Mouse (Mus musculus) stomach, postnatal 0 days (tissue): ENCODE data around the gene Gm10912. TPM values are rescaled to one million over a fixed set of nuclear protein-coding genes. Genes with fewer than 3 reads are reported as not detected.
"Not testable (repeated sequence)": the region's sequence is repeated elsewhere in the genome, so short reads cannot be mapped to it uniquely, and the experiment has no call there.

Experiments used
- ATAC-seq: fragments of 200-750 bp; cut with Nextera tagmentation; 2 replicates; pipeline ENCODE4 v1.8.0; 2017; ENCODE audit not compliant: low FRiP score, low TSS enrichment
- DNase-seq: peaks from one replicate; pipeline ENCODE4 v3.0.0-alpha.2; 2016; ENCODE audit warnings: low spot score
- H3K27ac ChIP-seq: fragments of 300-500 bp; sonication (generic); replicated peaks from 2 replicates; pipeline ENCODE4 v1.5.1; 2014; ENCODE audit warnings: mild to moderate bottlenecking, control low read depth
- H3K27me3 ChIP-seq: fragments of 300-500 bp; sonication (generic); 2 replicates; pipeline ENCODE4 v1.6.1; 2014; ENCODE audit warnings: low read length; ENCODE audit not compliant: control insufficient read depth, insufficient read depth
- H3K36me3 ChIP-seq: fragments of 300-500 bp; sonication (generic); 2 replicates; pipeline ENCODE4 v1.6.1; 2014; ENCODE audit warnings: low read length, mixed read lengths; ENCODE audit not compliant: control insufficient read depth, insufficient read depth
- H3K4me1 ChIP-seq: fragments of 300-500 bp; sonication (generic); replicated peaks from 2 replicates; pipeline ENCODE4 v1.6.1; 2014; ENCODE audit warnings: antibody characterized with exemption; ENCODE audit not compliant: control insufficient read depth, insufficient read depth
- H3K4me2 ChIP-seq: fragments of 300-500 bp; sonication (generic); replicated peaks from 2 replicates; pipeline ENCODE4 v1.6.1; 2014; ENCODE audit warnings: low read depth, mild to moderate bottlenecking, control low read depth, moderate library complexity
- H3K4me3 ChIP-seq: fragments of 300-500 bp; sonication (generic); 2 replicates; pipeline ENCODE4 v1.5.1; 2014; ENCODE audit warnings: low read depth, low read length, control low read depth
- H3K9ac ChIP-seq: fragments of 300-500 bp; sonication (generic); 2 replicates; pipeline ENCODE4 v1.6.1; 2014; ENCODE audit warnings: mild to moderate bottlenecking, low read length, control low read depth, mixed read lengths
- H3K9me3 ChIP-seq: fragments of 300-500 bp; sonication (generic); 2 replicates; pipeline ENCODE4 v1.6.1; 2016; ENCODE audit warnings: low read length; ENCODE audit not compliant: control insufficient read depth
- CTCF ChIP-seq: IDR thresholded peaks from 2 replicates; pipeline ENCODE4 v1.5.1; 2016; ENCODE audit warnings: antibody characterized with exemption, low read depth, mild to moderate bottlenecking, moderate library complexity
- EP300 ChIP-seq: optimal IDR thresholded peaks from 2 replicates; pipeline ENCODE3; 2016; ENCODE audit warnings: antibody characterized with exemption
- WGBS: fragments of 180-500 bp; shearing (Covaris S2); extraction: QIAGEN DNeasy Blood & Tissue Kit; methylation state at CpG from one replicate; pipeline ENCODE4 v1.1.7; 2014; 5-methylcytosine and 5-hydroxymethylcytosine counted together
- polyA plus RNA-seq: library from polyadenylated mRNA; unstranded; fragments of >200 nt; fragmentation: Nextera tagmentation; extraction: Ambion mirVana; gene quantifications from 2 replicates; pipeline ENCODE4 v1.2.1, GENCODE M21; 2015

The Gm10912 gene
- polyA plus RNA-seq, 1 experiment from 2014 or later: not detected

DNA sequence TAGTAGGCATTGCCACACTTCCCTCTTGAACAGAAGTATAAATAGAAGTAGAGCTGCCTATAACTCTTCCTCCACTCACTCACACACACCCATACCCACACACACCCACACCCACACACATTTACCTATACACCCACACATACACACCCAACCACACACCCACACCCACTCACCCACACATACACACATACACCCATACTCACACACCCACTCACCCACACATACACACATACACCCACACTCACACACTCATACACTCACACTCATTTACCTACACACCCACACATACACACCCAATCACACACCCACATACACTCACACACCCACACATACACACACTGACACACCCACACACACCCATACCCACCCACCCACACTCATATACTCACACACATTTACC is 16.8 kb downstream of the Gm10912 start:
- Histone ChIP-seq H3K4me3 (no peak overlapping the region), H3K9me3 (no peaks in the 10 kb centered on the region), H3K4me2 (no peak overlapping the region), H3K9ac (no peak overlapping the region), H3K27ac (no peak overlapping the region), H3K27me3 (no peaks in the 10 kb centered on the region), H3K36me3 (no peaks in the 10 kb centered on the region), H3K4me1 (no peaks in the 10 kb centered on the region)
- TF ChIP-seq EP300 (no peak), CTCF (no peak)
- ATAC-seq (peak; percentile 25; the same call in 1 of the 2 replicates), DNase-seq (no peak)

DNA sequence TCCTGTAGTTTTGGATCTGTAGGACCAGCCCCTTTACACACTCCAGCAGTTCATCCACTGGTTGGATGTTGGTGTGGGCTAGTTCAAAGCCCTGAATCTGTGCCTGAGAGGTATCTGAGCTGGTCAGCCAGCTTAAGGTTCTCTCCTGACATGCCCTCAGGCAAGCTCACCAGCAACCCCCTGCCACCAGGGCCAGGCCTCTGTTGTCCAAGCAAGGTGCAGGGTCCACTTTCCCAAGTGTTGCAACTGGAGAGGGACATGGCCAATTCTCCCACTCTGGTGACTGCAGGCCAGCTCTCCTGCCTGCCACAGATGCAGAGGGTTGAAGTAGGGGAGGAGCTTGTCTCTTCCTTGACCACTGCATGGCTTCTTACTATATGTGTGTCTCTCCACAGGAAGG is 18.4 kb downstream of the Gm10912 start:
- not testable (repeated sequence) for H3K27ac ChIP-seq, H3K4me1 ChIP-seq, H3K4me2 ChIP-seq, H3K4me3 ChIP-seq, DNase-seq, H3K9me3 ChIP-seq, H3K36me3 ChIP-seq, H3K9ac ChIP-seq, H3K27me3 ChIP-seq
- ATAC-seq: 0 out of 2 replicates have a peak, but pooled peaks have one; percentile 21

DNA sequence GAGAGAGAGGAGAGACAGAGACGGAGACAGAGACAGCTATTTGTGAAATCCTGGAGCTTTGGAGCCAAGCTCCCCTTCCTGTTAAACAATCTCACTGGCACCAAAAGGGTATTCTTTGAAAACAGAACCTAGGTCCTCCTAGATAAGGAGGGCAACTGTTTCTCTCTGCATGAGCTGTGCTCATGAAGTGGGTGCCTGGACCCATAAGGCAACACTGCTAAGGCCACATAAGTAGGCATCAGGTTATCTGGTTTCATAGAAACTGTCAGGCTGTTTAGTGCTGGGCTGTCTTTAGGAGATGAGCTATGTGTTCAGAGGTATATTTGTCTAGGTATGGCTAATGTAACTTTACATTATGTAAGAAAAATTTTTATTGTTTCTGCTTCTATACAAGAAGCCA is 21.9 kb downstream of the Gm10912 start:
- not testable (repeated sequence) for DNase-seq, ATAC-seq, H3K27ac ChIP-seq, H3K4me3 ChIP-seq, H3K9ac ChIP-seq, H3K4me1 ChIP-seq, H3K4me2 ChIP-seq, H3K9me3 ChIP-seq, H3K36me3 ChIP-seq, H3K27me3 ChIP-seq
- WGBS: 89% methylated on average over 1 of the region's 1 CpGs

DNA sequence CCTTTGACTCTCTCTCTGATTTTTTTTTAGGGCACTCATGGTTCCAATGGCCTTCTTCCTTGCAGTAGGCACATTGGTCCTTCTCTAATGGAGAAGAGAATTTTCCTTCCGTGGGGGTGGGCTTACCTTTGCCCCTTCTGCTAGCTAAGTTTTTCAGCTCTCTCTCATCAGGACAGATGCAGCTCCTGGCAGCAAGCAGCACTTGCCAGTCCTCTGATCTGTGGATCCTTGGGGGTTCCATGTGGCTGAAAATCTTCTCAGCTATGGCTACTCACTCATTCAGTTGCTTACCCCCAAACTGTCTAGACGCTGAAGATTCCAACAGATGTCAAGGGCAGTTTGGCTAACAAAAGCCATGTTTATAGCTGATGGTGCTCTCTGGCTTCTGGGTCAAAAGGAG is 27.7 kb downstream of the Gm10912 start:
- DNase-seq: no peak
- WGBS: 66% methylated on average over 2 of the region's 2 CpGs
- H3K9me3 ChIP-seq: no peaks in the 10 kb centered on the region
- H3K27me3 ChIP-seq: no peaks in the 10 kb centered on the region
- ATAC-seq: no peak
- no peak overlapping the region for H3K4me2 ChIP-seq
- no peak overlapping the region for H3K27ac ChIP-seq
- H3K36me3 ChIP-seq: no peaks in the 10 kb centered on the region
- no peak overlapping the region for H3K9ac ChIP-seq
- TF ChIP-seq CTCF (no peak), EP300 (no peak)
- 0 out of 2 replicates have a peak, but pooled peaks cover 2% of the 10 kb centered on the region for H3K4me1 ChIP-seq
- H3K4me3 ChIP-seq: no peak overlapping the region

DNA sequence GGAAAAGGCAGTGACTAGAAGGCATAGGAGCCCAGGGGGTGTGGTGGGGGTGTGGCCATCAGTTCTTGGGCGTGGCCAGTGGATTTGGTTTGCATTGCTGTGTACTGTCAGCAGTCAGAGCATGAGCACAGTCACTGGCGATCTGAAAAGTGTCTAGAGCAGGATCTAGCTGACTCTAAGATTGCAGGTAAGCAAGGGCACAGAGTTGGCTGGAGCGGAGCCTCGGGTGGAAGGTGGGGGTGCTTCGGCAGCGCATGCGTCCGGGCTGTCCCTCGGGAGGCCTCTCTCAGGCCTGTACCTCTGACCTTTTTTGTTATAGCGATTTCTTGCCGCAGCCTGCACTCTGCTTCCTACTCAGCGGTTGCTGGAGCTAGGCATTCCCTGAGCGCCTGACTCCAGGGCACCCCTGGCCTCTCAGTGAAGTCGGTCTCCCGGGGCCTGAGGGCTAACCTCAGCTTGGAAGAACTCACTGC is 30.2 kb downstream of the Gm10912 start, which contains the start of gene Cd59a:
TSS of gene Cd59a (plus strand) at position 61 of the 473 bp plus-strand sequence.
- no peaks in the 10 kb centered on the region for H3K36me3 ChIP-seq
- H3K27ac ChIP-seq: peak within 1 kb of the TSS; percentile 90
- H3K9me3 ChIP-seq: no peaks in the 10 kb centered on the region
- TF ChIP-seq EP300 (no peak), CTCF (0 out of 2 replicates have a peak, but pooled peaks have one; percentile 9)
- WGBS: 5% methylated on average over 15 of the region's 15 CpGs
- ATAC-seq: peak; percentile 95
- peak within 1 kb of the TSS; percentile 50 for H3K4me3 ChIP-seq
- H3K27me3 ChIP-seq: no peaks in the 10 kb centered on the region
- DNase-seq: peak; percentile 91
- peak within 1 kb of the TSS; percentile 70 for H3K9ac ChIP-seq
- peak within 1 kb of the TSS; percentile 76 for H3K4me2 ChIP-seq
- H3K4me1 ChIP-seq: 0 out of 2 replicates have a peak, but pooled peaks cover 6% of the 10 kb centered on the region

DNA sequence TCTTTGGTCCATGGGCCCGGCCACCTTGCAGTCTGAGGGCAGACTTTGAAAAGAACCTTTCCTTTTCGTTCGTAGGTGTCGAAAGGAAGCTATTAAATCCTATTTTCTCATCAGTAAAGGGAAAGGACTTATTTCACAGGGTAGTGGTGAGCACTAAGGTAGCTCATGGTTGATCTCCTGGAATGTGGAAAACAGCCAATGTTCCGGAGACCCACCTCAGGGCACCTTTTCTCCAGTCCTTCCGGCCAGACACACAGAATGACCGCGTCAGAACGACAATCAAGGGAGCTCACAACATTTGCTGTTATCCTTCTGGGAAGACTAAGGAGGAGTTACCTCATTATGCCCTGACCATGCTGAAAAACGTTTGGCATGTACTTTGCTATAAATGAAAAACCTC is 30.6 kb downstream of the Gm10912 start:
- 30% methylated on average over 10 of the region's 10 CpGs for WGBS
- Histone ChIP-seq H3K9ac (peak overlapping the region; percentile 70), H3K27ac (peak overlapping the region; percentile 90), H3K9me3 (no peaks in the 10 kb centered on the region), H3K27me3 (no peaks in the 10 kb centered on the region), H3K4me3 (peak overlapping the region; percentile 50), H3K4me2 (peak overlapping the region; percentile 76), H3K36me3 (no peaks in the 10 kb centered on the region), H3K4me1 (0 out of 2 replicates have a peak, but pooled peaks cover 6% of the 10 kb centered on the region)
- DNase-seq: no peak
- TF ChIP-seq CTCF (no peak), EP300 (no peak)
- no peak for ATAC-seq

DNA sequence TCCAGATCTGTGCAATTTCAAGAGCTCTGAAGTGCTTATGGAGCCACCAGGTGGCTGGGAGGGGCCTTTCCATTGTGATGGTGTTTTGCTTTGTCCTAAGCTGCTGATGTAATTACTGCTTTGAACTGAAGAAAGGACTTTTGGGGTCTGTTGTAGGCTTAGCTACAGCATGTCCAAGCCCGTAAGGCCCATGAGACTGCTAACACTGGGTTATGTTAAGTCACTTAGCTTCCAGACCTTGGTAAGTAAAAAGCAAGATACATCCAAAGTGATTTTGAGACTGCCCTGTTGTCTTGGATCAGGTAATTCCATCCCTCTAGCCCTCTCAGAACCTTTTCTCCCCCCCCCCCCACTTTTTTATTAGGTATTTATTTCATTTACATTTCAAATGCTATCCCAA is 31.2 kb downstream of the Gm10912 start:
- peak overlapping the region; percentile 76 for H3K4me2 ChIP-seq
- DNase-seq, H3K27ac ChIP-seq, H3K4me3 ChIP-seq, H3K4me1 ChIP-seq, H3K36me3 ChIP-seq, H3K27me3 ChIP-seq, ATAC-seq, H3K9me3 ChIP-seq, H3K9ac ChIP-seq: not testable (repeated sequence)
- WGBS: 59% methylated on average over 1 of the region's 1 CpGs

DNA sequence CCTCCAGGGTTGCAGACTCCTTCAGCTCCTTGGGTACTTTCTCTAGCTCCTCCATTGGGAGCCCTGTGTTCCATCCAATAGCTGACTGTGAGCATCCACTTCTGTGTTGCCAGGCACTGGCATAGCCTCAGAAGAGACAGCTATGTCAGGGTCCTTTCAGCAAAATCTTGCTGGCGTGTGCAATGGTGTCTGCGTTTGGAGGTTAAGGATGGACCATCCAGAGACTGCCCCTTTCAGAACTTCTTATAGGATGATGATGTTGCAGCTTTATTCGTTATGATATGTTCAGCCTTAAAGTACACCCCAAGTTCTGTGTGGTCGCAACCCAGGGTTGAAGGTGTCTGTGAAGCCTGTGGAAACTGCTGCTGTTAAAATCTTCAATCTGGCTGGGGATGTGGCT is 31.8 kb downstream of the Gm10912 start:
- not testable (repeated sequence) for H3K9me3 ChIP-seq, H3K27ac ChIP-seq, H3K36me3 ChIP-seq, H3K4me3 ChIP-seq, H3K4me1 ChIP-seq, ATAC-seq, H3K27me3 ChIP-seq, DNase-seq, H3K9ac ChIP-seq, H3K4me2 ChIP-seq
- 91% methylated on average over 4 of the region's 4 CpGs for WGBS
